Mouse (Mus musculus): ENCODE data around the gene Hjurp. TPM values are rescaled to one million over a fixed set of nuclear protein-coding genes. Genes with fewer than 3 reads are reported as not detected.

Gene Hjurp
- polyA plus RNA-seq, 1 experiment = 34.3 TPM

GRCm38 (mm10) chr1:88284228-88284945, 7.0 kb upstream of the Hjurp start:
- Histone ChIP-seq H3K4me3 (ENCODE audit: control insufficient read depth, low read depth, low read length) (no peak overlapping the region), H3K4me1 (ENCODE audit: control insufficient read depth, insufficient read depth, low read length) (peaks cover 4% of the 10 kb centered on the region), H3K27ac (ENCODE audit: control insufficient read depth, insufficient read depth, low read depth, low read length) (no peak overlapping the region), H3K27me3 (ENCODE audit: control insufficient read depth, insufficient read depth, low read length) (no peaks in the 10 kb centered on the region), H3K36me3 (ENCODE audit: control insufficient read depth, insufficient read depth, low read length) (no peaks in the 10 kb centered on the region)
- no peak for TF ChIP-seq POLR2A (IDR thresholded peaks at IDR 0.05; ENCODE audit: control insufficient read depth, low read depth, low read length)

DNA sequence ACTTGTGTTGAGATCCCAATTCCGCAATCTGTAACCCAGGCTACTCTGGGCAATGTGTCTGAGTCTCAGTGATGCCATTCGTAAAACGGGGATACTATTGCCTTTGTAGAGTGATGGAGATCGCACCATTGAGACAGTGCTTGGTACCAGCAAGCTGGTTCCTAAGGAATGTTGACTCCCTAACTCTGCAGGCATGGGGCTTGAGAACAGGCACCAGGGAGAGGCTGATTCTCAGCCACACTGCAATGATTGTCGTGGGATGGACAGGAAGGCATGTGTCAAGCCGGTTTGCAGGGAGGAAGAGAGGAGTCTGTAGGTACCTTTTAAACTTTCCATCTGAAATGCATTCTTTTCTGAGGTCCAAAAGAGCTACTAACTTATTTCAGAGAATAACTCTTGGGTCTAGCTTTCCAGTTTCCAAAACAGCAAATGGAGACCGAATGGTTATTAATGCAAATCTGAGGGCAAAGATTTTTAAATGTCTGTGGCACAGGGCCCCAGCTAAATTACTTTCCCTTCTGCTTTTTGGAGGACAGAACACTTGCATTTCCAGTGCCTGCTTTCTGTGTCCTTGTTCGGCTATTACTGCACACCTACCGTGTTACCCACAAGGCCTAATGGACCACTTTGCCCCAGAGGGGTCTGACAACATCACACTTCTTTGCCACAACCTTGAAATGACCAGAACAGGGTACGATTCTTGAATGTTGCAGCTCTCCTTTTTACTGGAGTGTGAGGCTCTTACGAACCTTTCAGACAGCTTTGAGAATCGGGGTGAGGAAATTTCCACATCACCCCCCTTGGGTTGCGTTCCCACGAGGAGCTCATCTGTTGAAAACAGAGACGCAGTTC, 6.2 kb upstream of the Hjurp start:
- no peak for TF ChIP-seq CTCF (IDR thresholded peaks at IDR 0.05; ENCODE audit: control insufficient read depth, insufficient read depth, insufficient replicate concordance, low read depth, low read length)
- no peak for TF ChIP-seq POLR2A (IDR thresholded peaks at IDR 0.05; ENCODE audit: control insufficient read depth, low read depth, low read length)
- no peaks in the 10 kb centered on the region for H3K27me3 ChIP-seq (ENCODE audit: control insufficient read depth, insufficient read depth, low read length)
- H3K27ac ChIP-seq (ENCODE audit: control insufficient read depth, insufficient read depth, low read depth, low read length) = no peak overlapping the region
- no peaks in the 10 kb centered on the region for H3K36me3 ChIP-seq (ENCODE audit: control insufficient read depth, insufficient read depth, low read length)
- H3K4me1 ChIP-seq (ENCODE audit: control insufficient read depth, insufficient read depth, low read length) = peaks cover 4% of the 10 kb centered on the region
- H3K4me3 ChIP-seq (ENCODE audit: control insufficient read depth, low read depth, low read length) = no peak overlapping the region

DNA sequence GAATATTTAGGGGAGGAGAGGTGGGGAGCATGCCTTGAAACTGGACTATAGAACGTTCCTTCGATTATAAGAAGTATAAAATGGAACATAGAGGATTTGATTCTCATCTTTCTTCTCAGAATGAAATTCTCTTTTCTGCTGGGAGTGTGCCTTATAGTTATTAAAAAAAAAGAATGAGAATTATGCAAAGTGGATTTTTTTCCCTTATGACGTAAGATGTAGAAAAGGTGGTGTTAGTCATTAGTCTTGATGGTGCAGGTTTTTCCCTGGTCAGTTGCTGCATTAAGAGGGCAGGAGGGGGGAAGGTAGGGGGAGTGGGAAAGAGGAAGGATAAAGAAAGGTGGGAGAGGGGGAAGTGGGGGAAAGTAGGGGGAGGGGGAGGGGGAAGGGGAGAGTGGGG, 4.9 kb upstream of the Hjurp start:
- no peak overlapping the region for H3K27ac ChIP-seq (ENCODE audit: control insufficient read depth, insufficient read depth, low read depth, low read length)
- H3K36me3 ChIP-seq (ENCODE audit: control insufficient read depth, insufficient read depth, low read length) = no peaks in the 10 kb centered on the region
- TF ChIP-seq POLR2A (IDR thresholded peaks at IDR 0.05; ENCODE audit: control insufficient read depth, low read depth, low read length) (no peak), CTCF (IDR thresholded peaks at IDR 0.05; ENCODE audit: control insufficient read depth, insufficient read depth, insufficient replicate concordance, low read depth, low read length) (no peak)
- no peaks in the 10 kb centered on the region for H3K27me3 ChIP-seq (ENCODE audit: control insufficient read depth, insufficient read depth, low read length)
- H3K4me1 ChIP-seq (ENCODE audit: control insufficient read depth, insufficient read depth, low read length) = peaks cover 13% of the 10 kb centered on the region
- no peak overlapping the region for H3K4me3 ChIP-seq (ENCODE audit: control insufficient read depth, low read depth, low read length)

DNA sequence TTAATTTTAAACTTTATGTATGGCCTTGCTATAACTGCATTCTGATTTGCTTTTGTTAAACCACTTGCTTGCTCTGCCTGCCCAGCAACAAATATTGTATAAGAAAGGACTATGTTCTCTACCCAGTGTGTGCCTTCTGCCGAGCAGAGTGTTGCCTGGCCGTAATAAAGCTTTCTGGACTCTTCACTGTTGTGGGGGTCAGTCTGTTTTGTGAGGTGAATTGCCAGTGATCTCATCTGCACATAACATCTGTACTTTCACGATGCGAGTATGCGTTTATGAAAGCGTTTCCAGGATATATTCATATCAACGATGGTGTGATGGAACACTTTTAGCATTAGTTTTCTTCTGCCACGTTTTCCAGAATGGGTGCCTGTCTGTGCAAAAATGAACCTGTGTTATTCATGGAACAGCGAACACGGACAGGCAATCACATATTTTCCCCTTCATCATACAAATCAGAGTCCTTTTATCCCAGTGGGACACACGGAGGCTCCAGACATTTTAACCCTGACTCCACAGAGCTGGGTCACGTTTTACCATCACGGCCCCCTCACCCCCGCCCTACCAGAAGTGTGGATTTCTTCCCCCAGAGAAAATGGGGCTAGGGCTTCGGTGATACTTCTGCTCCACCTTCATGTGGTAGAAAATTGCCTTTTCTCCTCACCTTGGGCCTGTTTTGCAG, 2.7 kb upstream of the Hjurp start:
- TF ChIP-seq POLR2A (IDR thresholded peaks at IDR 0.05; ENCODE audit: control insufficient read depth, low read depth, low read length) (no peak), CTCF (IDR thresholded peaks at IDR 0.05; ENCODE audit: control insufficient read depth, insufficient read depth, insufficient replicate concordance, low read depth, low read length) (no peak)
- Histone ChIP-seq H3K36me3 (ENCODE audit: control insufficient read depth, insufficient read depth, low read length) (no peaks in the 10 kb centered on the region; the same call in 1 of the 2 replicates), H3K4me3 (ENCODE audit: control insufficient read depth, low read depth, low read length) (no peak overlapping the region), H3K27me3 (ENCODE audit: control insufficient read depth, insufficient read depth, low read length) (no peaks in the 10 kb centered on the region), H3K4me1 (ENCODE audit: control insufficient read depth, insufficient read depth, low read length) (peaks cover 18% of the 10 kb centered on the region), H3K27ac (ENCODE audit: control insufficient read depth, insufficient read depth, low read depth, low read length) (no peak overlapping the region)

- Histone ChIP-seq H3K4me3 (ENCODE audit: control insufficient read depth, low read depth, low read length) (no peak overlapping the region), H3K36me3 (ENCODE audit: control insufficient read depth, insufficient read depth, low read length) (no peaks in the 10 kb centered on the region; the same call in 1 of the 2 replicates), H3K27ac (ENCODE audit: control insufficient read depth, insufficient read depth, low read depth, low read length) (no peak overlapping the region; the same call in 1 of the 2 replicates), H3K27me3 (ENCODE audit: control insufficient read depth, insufficient read depth, low read length) (no peaks in the 10 kb centered on the region), H3K4me1 (ENCODE audit: control insufficient read depth, insufficient read depth, low read length) (peaks cover 18% of the 10 kb centered on the region)
- TF ChIP-seq POLR2A (IDR thresholded peaks at IDR 0.05; ENCODE audit: control insufficient read depth, low read depth, low read length) = no peak
- no peak for TF ChIP-seq CTCF (IDR thresholded peaks at IDR 0.05; ENCODE audit: control insufficient read depth, insufficient read depth, insufficient replicate concordance, low read depth, low read length)
Observed at GRCm38 (mm10) chr1:88279111-88280005, 1.9 kb upstream of the Hjurp start.

GRCm38 (mm10) chr1:88277818-88278511, 532 bp upstream of the Hjurp start:
- peak overlapping the region; percentile 33 for H3K27ac ChIP-seq (ENCODE audit: control insufficient read depth, insufficient read depth, low read depth, low read length)
- peak overlapping the region; percentile 74 for H3K4me3 ChIP-seq (ENCODE audit: control insufficient read depth, low read depth, low read length)
- no peaks in the 10 kb centered on the region for H3K27me3 ChIP-seq (ENCODE audit: control insufficient read depth, insufficient read depth, low read length)
- TF ChIP-seq POLR2A (IDR thresholded peaks at IDR 0.05; ENCODE audit: control insufficient read depth, low read depth, low read length) (no peak), CTCF (IDR thresholded peaks at IDR 0.05; ENCODE audit: control insufficient read depth, insufficient read depth, insufficient replicate concordance, low read depth, low read length) (no peak)
- H3K36me3 ChIP-seq (ENCODE audit: control insufficient read depth, insufficient read depth, low read length) = peaks cover 4% of the 10 kb centered on the region
- peaks cover 18% of the 10 kb centered on the region for H3K4me1 ChIP-seq (ENCODE audit: control insufficient read depth, insufficient read depth, low read length)
